Mouse (Mus musculus) G1E-ER4 (cell line): ENCODE measurements around the gene Rhox1. TPM values are rescaled to one million over a fixed set of nuclear protein-coding genes. Genes with fewer than 3 reads are reported as not detected.
"Not testable (repeated sequence)": the region's sequence is repeated elsewhere in the genome, so short reads cannot be mapped to it uniquely, and the experiment has no call there.

ENCODE experiments used
- GATA1 ChIP-seq: IDR thresholded peaks from one replicate; pipeline ENCODE4 v1.8.0; 2012; ENCODE audit warnings: low read length, inconsistent platforms
- polyA plus RNA-seq: library from polyadenylated mRNA; stranded (reverse); fragments of >175 nt; gene quantifications from 2 replicates; pipeline ENCODE4 v1.2.3, GENCODE M21; 2012

Rhox1 gene
- not detected in 2 replicates for polyA plus RNA-seq

DNA sequence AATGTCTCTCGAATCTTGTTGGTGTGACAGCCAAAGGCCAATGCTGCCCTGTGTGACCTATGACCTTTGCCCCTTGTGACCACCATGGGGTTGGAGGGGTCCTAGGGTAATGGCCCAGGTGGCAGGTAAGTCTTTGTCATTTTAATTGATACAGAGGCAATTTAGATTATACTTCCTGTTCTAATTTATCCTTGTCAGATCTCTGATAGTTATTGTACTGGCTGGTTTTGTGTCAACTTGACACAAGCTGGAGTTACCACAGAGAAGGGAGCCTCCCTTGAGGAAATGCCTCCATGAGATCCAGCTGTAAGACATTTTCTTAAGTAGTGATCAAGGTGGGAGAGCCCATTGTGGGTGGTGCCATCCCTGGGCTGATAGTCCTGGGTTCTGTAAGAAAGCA, at the start of gene Rhox1:
TSS of gene Rhox1 (minus strand) at position 101 of the 400 bp plus-strand sequence.
- TF ChIP-seq GATA1: not testable (repeated sequence)

DNA sequence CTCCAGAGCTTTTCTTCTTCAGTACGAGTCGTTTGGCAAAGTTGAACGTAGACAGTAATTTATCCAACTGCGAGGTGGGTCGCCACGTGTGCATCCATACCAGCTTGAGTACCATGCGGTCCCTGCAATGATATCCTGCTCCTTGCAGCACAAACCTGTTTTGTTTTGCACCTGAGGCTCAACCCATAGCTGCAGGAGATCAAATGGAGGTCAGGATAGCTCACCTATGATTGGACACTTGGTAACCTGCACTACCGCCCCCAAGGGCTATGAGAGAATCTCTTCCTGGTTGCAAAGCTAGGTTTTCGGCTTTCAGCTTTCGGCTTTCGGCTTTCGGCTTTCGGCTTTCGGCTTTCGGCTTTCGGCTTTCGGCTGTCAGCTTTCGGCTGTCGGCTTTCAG, 43.0 kb upstream of the Rhox1 start, which contains the start of gene Rhox4a:
TSS of gene Rhox4a (plus strand) at position 301 of the 400 bp plus-strand sequence.
- TF ChIP-seq GATA1: not testable (repeated sequence)

DNA sequence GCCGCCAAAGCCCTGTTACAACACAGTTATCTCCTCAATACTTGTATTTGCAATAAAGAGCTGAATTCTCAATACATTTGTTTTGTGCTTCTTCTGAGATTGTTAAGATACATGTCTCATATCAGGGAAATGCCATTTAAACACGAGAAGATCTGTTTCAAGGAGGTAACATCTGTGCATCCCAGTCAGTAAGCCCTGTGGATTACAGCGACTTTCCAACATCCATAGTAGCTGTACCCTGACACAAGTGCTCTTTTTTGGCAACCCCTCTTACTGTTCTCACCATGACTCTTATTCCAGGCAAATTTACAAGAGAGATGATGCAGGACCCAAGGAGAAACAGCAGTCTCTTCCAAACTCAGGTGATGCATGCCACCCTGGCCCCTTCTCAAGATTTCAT, 27.6 kb upstream of the Rhox1 start, which contains the start of gene Rhox3a:
TSS of gene Rhox3a (plus strand) at position 301 of the 400 bp plus-strand sequence.
- TF ChIP-seq GATA1: not testable (repeated sequence)

- not testable (repeated sequence) for TF ChIP-seq GATA1
Measured at GRCm38 (mm10) chrX:37244676-37245075, 22.6 kb upstream of the Rhox1 start, which contains the start of gene Rhox2a. Gene Rhox2a, plus strand, starts transcription at chrX:37244976.

DNA sequence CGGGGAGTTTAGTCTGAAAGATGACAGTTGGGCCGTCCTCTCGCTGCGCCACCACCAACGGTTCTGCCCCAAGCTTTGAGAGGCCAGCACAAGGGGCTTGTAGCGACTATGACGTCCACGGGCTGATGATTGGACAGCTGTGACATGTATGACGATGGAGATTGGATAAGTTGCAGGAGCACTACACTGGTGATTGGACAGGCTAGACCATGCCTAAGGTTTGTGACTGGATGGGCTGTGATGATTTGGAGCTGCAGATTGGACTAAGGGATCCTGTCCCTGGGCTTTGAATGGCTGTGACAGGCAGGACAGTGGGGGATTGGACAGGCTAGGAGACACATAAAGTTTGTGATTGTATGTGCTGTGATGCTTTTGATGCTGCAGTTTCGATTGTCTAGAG, 11.1 kb downstream of the Rhox1 start, which contains the start of gene Gm9:
TSS of gene Gm9 (minus strand) at position 101 of the 400 bp plus-strand sequence.
- TF ChIP-seq GATA1: no peak

DNA sequence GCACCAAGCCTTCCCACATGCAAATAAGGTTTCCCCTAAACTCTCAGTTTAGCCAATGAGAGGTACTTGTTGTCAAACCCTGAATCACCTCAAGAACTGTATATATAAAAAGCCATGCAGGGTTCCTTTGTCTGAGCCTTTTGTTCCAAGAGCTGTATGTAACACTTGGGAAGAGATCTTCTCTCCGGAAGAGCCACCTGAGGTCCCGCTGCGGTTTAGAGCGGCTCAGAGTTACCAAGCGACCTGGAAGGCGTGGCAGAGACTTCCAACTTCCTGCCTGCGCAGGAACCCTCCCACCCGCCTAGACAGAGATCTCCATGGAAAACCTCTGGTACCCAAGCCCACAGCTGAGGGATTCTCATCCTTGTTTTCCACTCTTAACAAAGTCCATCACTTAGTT, 23.4 kb downstream of the Rhox1 start:
- TF ChIP-seq GATA1: no peak

DNA sequence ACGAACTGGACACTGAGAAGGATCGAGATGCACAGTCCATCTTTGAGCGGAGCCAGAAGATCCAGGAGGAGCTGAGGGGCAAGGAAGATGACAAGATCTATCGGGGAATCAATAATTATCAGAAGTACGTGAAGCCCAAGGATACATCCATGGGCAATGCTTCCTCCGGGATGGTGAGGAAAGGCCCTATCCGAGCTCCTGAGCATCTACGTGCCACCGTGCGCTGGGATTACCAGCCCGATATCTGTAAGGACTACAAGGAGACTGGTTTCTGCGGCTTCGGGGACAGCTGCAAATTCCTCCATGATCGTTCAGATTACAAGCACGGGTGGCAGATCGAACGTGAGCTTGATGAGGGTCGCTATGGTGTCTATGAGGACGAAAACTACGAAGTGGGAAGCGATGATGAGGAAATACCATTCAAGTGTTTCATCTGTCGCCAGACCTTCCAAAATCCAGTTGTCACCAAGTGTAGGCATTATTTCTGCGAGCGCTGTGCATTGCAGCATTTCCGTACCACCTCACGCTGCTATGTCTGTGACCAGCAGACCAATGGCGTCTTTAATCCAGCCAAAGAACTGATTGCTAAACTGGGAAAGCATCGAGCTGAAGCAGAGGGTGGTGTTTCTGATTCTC, 30.2 kb downstream of the Rhox1 start:
- TF ChIP-seq GATA1: no peak

- no peak for TF ChIP-seq GATA1
Measured at GRCm38 (mm10) chrX:37191105-37191743, 30.8 kb downstream of the Rhox1 start, which contains the start of the genes Ndufa1 and Rnf113a1. Gene Ndufa1, minus strand, starts transcription at chrX:37191163. Gene Rnf113a1, plus strand, starts transcription at chrX:37191245.

- no peak for TF ChIP-seq GATA1
Measured at GRCm38 (mm10) chrX:37190755-37191104, 31.3 kb downstream of the Rhox1 start.

GRCm38 (mm10) chrX:37168742-37169141, 53.3 kb downstream of the Rhox1 start, which contains the start of gene Akap14:
Gene Akap14, minus strand, starts transcription at chrX:37168842.
- TF ChIP-seq GATA1: no peak

DNA sequence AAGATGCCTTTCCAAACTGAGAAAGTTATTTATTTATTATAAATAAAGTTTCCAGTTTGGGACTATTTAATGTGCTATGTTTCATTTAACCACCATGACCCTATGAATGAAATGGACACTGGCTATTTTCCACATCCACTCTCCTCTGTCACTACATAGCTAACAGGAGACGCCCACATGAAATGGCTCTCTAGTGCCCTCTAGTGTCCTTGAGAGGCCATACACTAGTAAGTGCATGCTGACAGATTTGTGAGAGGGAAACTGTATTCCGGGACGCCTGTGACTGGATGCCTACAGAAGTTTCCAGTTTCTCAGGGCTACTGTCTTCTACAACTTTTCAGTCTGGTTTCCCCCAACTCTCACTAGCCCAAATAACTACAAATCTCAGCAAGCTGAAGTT, 55.0 kb downstream of the Rhox1 start:
- no peak for TF ChIP-seq GATA1

Other genes with a start within 250 kb of the Rhox1 start
- 1.2 and 2.7 TPM in 2 replicates for gene Sept6, start 230.5 kb downstream of the Rhox1 start, polyA plus RNA-seq
- not detected in 2 replicates for gene Sowahd, start 173.4 kb downstream of the Rhox1 start, polyA plus RNA-seq
- 162 and 176 TPM in 2 replicates for gene Rpl39, start 136.9 kb downstream of the Rhox1 start, polyA plus RNA-seq
- 3.6 and 6.3 TPM in 2 replicates for gene Upf3b, start 111.9 kb downstream of the Rhox1 start, polyA plus RNA-seq
- gene Nkap, start 95.5 kb downstream of the Rhox1 start, polyA plus RNA-seq: 11.3 and 11.6 TPM in 2 replicates
- not detected in 2 replicates for gene Akap14, start 53.4 kb downstream of the Rhox1 start, polyA plus RNA-seq
- gene Ndufa1, start 31.1 kb downstream of the Rhox1 start, polyA plus RNA-seq: 188 and 247 TPM in 2 replicates
- 10.8 and 11.2 TPM in 2 replicates for gene Rnf113a1, start 31.0 kb downstream of the Rhox1 start, polyA plus RNA-seq
- gene Gm9, start 11.2 kb downstream of the Rhox1 start, polyA plus RNA-seq: not detected in 2 replicates
- not detected in 2 replicates for gene Rhox2a, start 22.7 kb upstream of the Rhox1 start, polyA plus RNA-seq
- not detected in 2 replicates for gene Rhox3a, start 27.7 kb upstream of the Rhox1 start, polyA plus RNA-seq
- gene Rhox4a, start 43.1 kb upstream of the Rhox1 start, polyA plus RNA-seq: not detected in 2 replicates
- gene Rhox3a2, start 157.8 kb upstream of the Rhox1 start, polyA plus RNA-seq: not detected in 2 replicates
- not detected in 2 replicates for gene Rhox4a2, start 168.6 kb upstream of the Rhox1 start, polyA plus RNA-seq
- not detected in 2 replicates for gene Rhox2b, start 189.8 kb upstream of the Rhox1 start, polyA plus RNA-seq
- not detected in 2 replicates for gene Rhox4b, start 210.2 kb upstream of the Rhox1 start, polyA plus RNA-seq
- gene Rhox2c, start 231.4 kb upstream of the Rhox1 start, polyA plus RNA-seq: not detected in 2 replicates
- not detected in 2 replicates for gene Rhox3c, start 236.3 kb upstream of the Rhox1 start, polyA plus RNA-seq